Mouse (Mus musculus): ENCODE results near the gene Tmem140. TPM values are rescaled to one million over a fixed set of nuclear protein-coding genes. Genes with fewer than 3 reads are reported as not detected.

Tmem140 gene
- polyA plus RNA-seq, 1 experiment from 2014 or later = 2.7 TPM

GRCm38 (mm10) chr6:34902578-34902977, 39.6 kb downstream of the Tmem140 start:
- no peak overlapping the region for H3K9ac ChIP-seq
- H3K9me3 ChIP-seq = no peaks in the 10 kb centered on the region
- WGBS = 87% methylated on average over 7 of the region's 7 CpGs
- no peak for ATAC-seq (ENCODE audit: low FRiP score, low read depth)
- no peak overlapping the region for H3K27ac ChIP-seq
- H3K27me3 ChIP-seq = no peaks in the 10 kb centered on the region
- no peaks in the 10 kb centered on the region for H3K4me1 ChIP-seq
- H3K4me3 ChIP-seq = no peak overlapping the region
- H3K4me2 ChIP-seq (replicated peaks) = no peak overlapping the region
- peaks cover 92% of the 10 kb centered on the region for H3K36me3 ChIP-seq

DNA sequence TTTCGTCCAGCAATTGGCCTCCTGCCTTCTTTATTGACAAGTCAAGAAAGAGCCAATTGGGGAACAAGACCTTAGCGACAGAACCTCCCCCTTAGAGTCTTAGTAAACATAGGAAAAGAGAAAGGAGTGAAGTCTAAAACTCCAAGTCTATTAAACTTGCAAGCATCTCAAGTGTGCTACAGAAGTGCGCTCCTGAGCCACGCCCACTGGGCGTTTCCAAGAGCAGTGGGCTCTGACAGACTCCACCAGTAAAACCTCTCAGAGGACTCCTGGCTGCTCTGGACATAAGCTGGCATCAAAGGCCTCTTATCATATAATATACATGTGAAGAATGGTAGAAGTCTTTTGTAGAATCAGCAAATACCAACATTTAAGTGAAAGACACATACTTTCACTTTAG, 40.5 kb downstream of the Tmem140 start:
- Histone ChIP-seq H3K9me3 (no peaks in the 10 kb centered on the region), H3K4me2 (replicated peaks) (no peak overlapping the region), H3K4me1 (no peaks in the 10 kb centered on the region), H3K36me3 (peaks cover 89% of the 10 kb centered on the region), H3K27me3 (no peaks in the 10 kb centered on the region), H3K9ac (no peak overlapping the region), H3K4me3 (no peak overlapping the region), H3K27ac (no peak overlapping the region)
- WGBS = 89% methylated on average over 5 of the region's 5 CpGs
- no peak for ATAC-seq (ENCODE audit: low FRiP score, low read depth)

DNA sequence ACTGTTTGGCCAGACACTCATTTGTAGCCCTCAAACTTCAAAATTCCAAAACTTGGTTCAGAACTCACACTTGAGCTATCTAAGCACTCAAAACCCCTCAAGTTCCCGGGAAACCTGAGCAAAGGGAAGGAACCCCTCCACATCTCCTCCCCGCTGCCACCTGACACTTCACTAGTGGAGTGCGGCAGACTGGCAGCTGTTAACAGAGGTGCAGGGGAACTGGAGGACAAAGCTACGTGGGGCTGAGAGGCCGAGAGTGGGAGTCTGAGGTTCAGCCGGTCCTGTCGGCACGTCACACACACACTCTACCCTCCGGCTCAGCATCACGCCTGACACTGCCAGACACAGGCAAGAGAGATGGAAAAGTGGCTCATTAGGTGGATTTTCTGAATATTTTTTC, 40.9 kb downstream of the Tmem140 start:
- peaks cover 88% of the 10 kb centered on the region for H3K36me3 ChIP-seq
- no peaks in the 10 kb centered on the region for H3K27me3 ChIP-seq
- H3K4me1 ChIP-seq = no peaks in the 10 kb centered on the region
- 77% methylated on average over 10 of the region's 10 CpGs for WGBS
- no peak overlapping the region for H3K4me3 ChIP-seq
- no peak overlapping the region for H3K9ac ChIP-seq
- H3K4me2 ChIP-seq (replicated peaks) = no peak overlapping the region
- no peak for ATAC-seq (ENCODE audit: low FRiP score, low read depth)
- H3K9me3 ChIP-seq = no peaks in the 10 kb centered on the region
- no peak overlapping the region for H3K27ac ChIP-seq

DNA sequence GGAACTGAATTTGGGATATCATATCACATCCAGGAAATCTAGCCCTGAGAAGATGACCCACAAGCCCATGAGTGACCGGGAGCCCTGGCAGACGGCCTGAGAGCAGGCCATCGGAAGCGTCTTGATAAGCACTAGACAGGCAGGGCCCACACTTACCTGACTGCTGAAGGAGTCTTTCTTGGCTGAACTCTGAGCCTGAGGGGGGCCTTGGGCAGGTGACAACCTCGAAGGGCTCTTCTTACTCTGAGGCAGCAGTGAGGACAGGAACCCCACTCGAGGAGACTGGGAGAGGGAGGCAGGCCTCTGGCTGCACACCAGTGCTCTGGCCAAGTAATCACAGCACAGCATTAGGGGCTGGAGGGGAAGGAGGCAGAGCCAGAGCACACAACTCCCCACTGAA, 41.4 kb downstream of the Tmem140 start:
- no peak overlapping the region for H3K9ac ChIP-seq
- H3K4me3 ChIP-seq = no peak overlapping the region
- H3K27ac ChIP-seq = no peak overlapping the region
- no peak overlapping the region for H3K4me2 ChIP-seq (replicated peaks)
- H3K4me1 ChIP-seq = peaks cover 4% of the 10 kb centered on the region
- no peaks in the 10 kb centered on the region for H3K27me3 ChIP-seq
- H3K9me3 ChIP-seq = no peaks in the 10 kb centered on the region
- ATAC-seq (ENCODE audit: low FRiP score, low read depth) = no peak
- WGBS = 90% methylated on average over 6 of the region's 6 CpGs
- peaks cover 83% of the 10 kb centered on the region for H3K36me3 ChIP-seq

DNA sequence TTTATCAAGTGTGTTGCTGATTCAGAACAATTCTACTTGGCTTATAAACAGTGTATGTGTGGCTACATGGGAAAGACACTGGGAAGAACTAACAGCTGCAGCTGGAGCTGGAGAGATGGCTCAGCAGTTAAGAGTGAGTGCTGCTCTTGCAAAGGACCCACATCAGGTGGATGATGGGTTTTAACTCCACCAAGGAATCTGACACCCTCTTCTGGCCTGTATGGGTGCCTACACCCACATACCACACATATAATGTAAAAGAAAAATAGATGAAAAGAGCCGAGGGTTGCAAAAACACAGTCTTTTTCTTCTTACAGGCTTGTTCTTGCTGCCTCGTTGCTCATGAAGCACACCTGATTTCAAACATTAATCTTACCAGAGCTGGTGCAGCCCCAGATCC, 43.2 kb downstream of the Tmem140 start:
- Histone ChIP-seq H3K4me1 (peaks cover 13% of the 10 kb centered on the region), H3K9me3 (no peaks in the 10 kb centered on the region), H3K27me3 (no peaks in the 10 kb centered on the region), H3K27ac (no peak overlapping the region), H3K9ac (no peak overlapping the region), H3K36me3 (peaks cover 66% of the 10 kb centered on the region), H3K4me3 (no peak overlapping the region), H3K4me2 (replicated peaks) (no peak overlapping the region)
- WGBS = 81% methylated on average over 2 of the region's 2 CpGs
- no peak for ATAC-seq (ENCODE audit: low FRiP score, low read depth)

GRCm38 (mm10) chr6:34906661-34907060, 43.7 kb downstream of the Tmem140 start:
- Histone ChIP-seq H3K4me2 (replicated peaks) (no peak overlapping the region), H3K27ac (no peak overlapping the region), H3K9ac (no peak overlapping the region), H3K4me1 (peaks cover 13% of the 10 kb centered on the region), H3K9me3 (no peaks in the 10 kb centered on the region), H3K36me3 (peaks cover 61% of the 10 kb centered on the region), H3K4me3 (no peak overlapping the region), H3K27me3 (no peaks in the 10 kb centered on the region)
- WGBS = 93% methylated on average over 4 of the region's 4 CpGs
- no peak for ATAC-seq (ENCODE audit: low FRiP score, low read depth)

GRCm38 (mm10) chr6:34907121-34907614, 44.2 kb downstream of the Tmem140 start:
- no peak for ATAC-seq (ENCODE audit: low FRiP score, low read depth)
- WGBS = 33% methylated on average over 2 of the region's 2 CpGs
- H3K27ac ChIP-seq = no peak overlapping the region
- H3K4me2 ChIP-seq (replicated peaks) = no peak overlapping the region
- no peak overlapping the region for H3K4me3 ChIP-seq
- H3K9me3 ChIP-seq = no peaks in the 10 kb centered on the region
- peaks cover 13% of the 10 kb centered on the region for H3K4me1 ChIP-seq
- H3K36me3 ChIP-seq = peaks cover 56% of the 10 kb centered on the region
- no peaks in the 10 kb centered on the region for H3K27me3 ChIP-seq
- no peak overlapping the region for H3K9ac ChIP-seq

DNA sequence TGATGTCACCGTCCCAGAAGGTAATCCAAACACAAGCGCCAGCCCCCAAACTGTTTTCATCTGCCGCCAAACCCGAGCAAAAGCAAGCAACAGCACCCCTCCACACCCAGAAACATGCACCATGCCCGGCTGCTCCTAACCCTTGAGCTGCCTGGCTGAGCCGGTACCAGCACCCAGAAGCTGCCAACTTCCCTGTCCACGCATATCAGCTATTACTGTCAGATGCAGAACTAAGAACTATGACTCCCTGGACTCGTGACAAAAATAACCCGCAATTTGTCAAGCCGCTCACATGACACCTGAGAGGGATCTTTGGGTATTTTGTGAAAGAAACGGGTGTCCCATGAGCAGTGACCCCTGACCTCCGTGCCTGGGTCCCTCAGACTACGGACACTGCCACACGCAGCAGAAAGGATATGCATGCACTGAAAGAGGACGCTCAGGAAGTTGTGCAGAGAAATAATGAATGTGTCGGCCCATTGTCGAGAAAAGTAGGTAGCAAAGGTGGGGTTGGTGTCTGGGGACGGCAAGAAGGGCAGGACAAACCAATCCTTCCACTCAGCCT, 44.8 kb downstream of the Tmem140 start:
- Histone ChIP-seq H3K27ac (no peak overlapping the region), H3K36me3 (peaks cover 50% of the 10 kb centered on the region), H3K9ac (no peak overlapping the region), H3K27me3 (no peaks in the 10 kb centered on the region), H3K4me1 (peaks cover 13% of the 10 kb centered on the region), H3K4me2 (replicated peaks) (no peak overlapping the region), H3K4me3 (no peak overlapping the region), H3K9me3 (no peaks in the 10 kb centered on the region)
- no peak for ATAC-seq (ENCODE audit: low FRiP score, low read depth)
- 86% methylated on average over 18 of the region's 18 CpGs for WGBS

- H3K36me3 ChIP-seq = peaks cover 32% of the 10 kb centered on the region
- H3K27ac ChIP-seq = no peak overlapping the region
- H3K9me3 ChIP-seq = no peaks in the 10 kb centered on the region
- peak overlapping the region; percentile 76 for H3K4me3 ChIP-seq
- 51% methylated on average over 8 of the region's 8 CpGs for WGBS
- peak overlapping the region; percentile 73 for H3K9ac ChIP-seq
- H3K4me1 ChIP-seq = peaks cover 13% of the 10 kb centered on the region
- no peaks in the 10 kb centered on the region for H3K27me3 ChIP-seq
- H3K4me2 ChIP-seq (replicated peaks) = peak overlapping the region; percentile 72
- no peak for ATAC-seq (ENCODE audit: low FRiP score, low read depth)
Measured at GRCm38 (mm10) chr6:34909631-34910345, 46.8 kb downstream of the Tmem140 start.

DNA sequence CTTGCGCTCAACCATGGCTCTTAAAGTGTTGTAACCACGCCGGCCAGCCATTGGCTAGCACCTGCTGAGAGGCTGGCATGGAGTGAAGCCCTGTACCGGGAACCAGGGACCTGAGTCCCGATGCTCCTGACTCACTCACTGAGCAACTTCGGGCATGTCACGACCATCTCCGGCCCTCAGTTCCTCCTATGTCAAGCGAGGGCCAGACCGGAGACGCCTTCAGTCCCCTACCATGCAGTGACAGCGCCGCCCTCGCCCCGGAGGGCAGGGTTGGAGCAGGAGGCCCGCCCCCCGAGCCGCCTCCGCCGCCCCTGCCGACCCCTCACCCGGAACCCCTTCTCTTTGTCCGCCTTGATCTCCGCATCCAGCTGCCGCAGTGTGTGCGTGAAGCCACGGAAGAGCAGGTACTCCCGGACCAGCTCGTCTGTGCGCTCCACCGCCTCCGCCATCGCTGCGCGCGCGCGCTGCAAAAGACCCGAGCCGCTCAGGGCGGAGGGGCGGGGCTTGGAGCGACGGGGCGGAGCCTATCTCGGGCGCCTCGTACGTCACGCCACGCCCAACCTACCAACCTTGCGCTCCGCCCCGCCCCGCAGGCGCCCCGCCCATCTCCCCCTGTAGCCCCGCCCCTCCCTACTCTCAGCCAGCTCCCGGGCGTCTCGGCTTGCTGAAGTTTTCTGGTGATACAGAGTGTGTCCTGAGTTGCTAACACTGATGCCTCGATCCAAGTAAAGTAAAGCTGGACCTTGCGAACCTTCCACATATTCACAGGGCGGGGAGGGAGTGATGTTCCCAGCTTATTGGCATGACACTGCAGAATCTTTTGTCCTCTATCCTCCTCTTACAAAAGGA, 47.6 kb downstream of the Tmem140 start, which contains the start of gene Wdr91:
Gene Wdr91, minus strand, starts transcription at position 506 of the 849 bp plus-strand sequence.
- Histone ChIP-seq H3K9ac (peak within 1 kb of the TSS; percentile 73), H3K4me2 (replicated peaks) (peak within 1 kb of the TSS; percentile 72), H3K36me3 (peaks cover 25% of the 10 kb centered on the region), H3K9me3 (no peaks in the 10 kb centered on the region), H3K4me3 (peak within 1 kb of the TSS; percentile 76), H3K27me3 (no peaks in the 10 kb centered on the region), H3K27ac (peak within 1 kb of the TSS; percentile 78; the same call in 1 of the 2 replicates), H3K4me1 (peaks cover 13% of the 10 kb centered on the region)
- ATAC-seq (ENCODE audit: low FRiP score, low read depth) = peak; percentile 91
- under 1% methylated on average over 62 of the region's 64 CpGs for WGBS

GRCm38 (mm10) chr6:34913341-34914040, 50.5 kb downstream of the Tmem140 start:
- Histone ChIP-seq H3K4me3 (no peak overlapping the region), H3K27ac (no peak overlapping the region), H3K9ac (no peak overlapping the region), H3K36me3 (no peaks in the 10 kb centered on the region), H3K9me3 (no peaks in the 10 kb centered on the region), H3K27me3 (no peaks in the 10 kb centered on the region), H3K4me1 (peaks cover 19% of the 10 kb centered on the region), H3K4me2 (replicated peaks) (no peak overlapping the region)
- ATAC-seq (ENCODE audit: low FRiP score, low read depth) = no peak
- 84% methylated on average over 13 of the region's 13 CpGs for WGBS

Measured in limb, embryonic 13.5 days (tissue).